25 mouse cellular contexts compared by ENCODE assay signal in the genomic region with DNA sequence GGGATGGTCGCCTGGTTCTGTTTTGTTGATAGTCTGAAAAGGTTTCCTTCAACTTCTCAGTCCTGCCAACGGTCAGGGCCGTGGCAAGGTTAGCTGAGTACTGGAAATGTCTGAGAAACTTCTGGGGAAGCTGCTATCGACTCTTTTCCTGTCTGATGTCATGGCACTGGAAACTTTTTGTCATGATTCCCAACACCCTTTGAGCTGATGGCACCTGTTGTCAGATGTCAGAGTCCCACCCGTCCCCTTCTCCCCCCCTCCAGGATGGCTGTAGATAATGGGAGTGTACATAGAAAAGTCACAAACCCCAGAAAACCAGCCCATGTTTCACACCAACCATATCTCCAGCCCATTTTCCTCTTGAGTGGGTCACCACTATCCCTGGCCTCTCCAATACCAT.
DNase-seq lines count a peak whose midpoint lies in the region; ATAC-seq lines count a peak whose summit lies in the region.
"Had no signal": no experiment of that assay in that cellular context is flagged by ENCODE, and none has a peak within 500 bp of the region (broad histone marks: within the 10 kb centered on the region; RNA-seq: fewer than 3 reads in every experiment).

No protein-coding gene starts in this region.

- no peak overlapping the region for H3K4me2 ChIP-seq in heart, embryonic 11.5 days
- no peak overlapping the region for H3K4me2 ChIP-seq in heart, embryonic 13.5 days
- H3K4me2 ChIP-seq in heart, embryonic 15.5 days: no peak overlapping the region
- H3K4me2 ChIP-seq: embryonic facial prominence, embryonic 13.5 days; embryonic facial prominence, embryonic 15.5 days; forebrain, embryonic 12.5 days had no signal

- intact Hi-C loops in heart, postnatal 36 days (cut with DNase I): no loop called here
- intact Hi-C loops in heart, postnatal 14 days (cut with DNase I): no loop called here
- intact Hi-C loops in gastrocnemius, postnatal 36 days (cut with DNase I): no loop called here

- WGBS in heart, embryonic 11.5 days (ENCODE audit: insufficient replicate concordance): 57% methylated on average over 5 of the region's 5 CpGs
- WGBS in heart, embryonic 13.5 days: 46% methylated on average over 5 of the region's 5 CpGs
- 44% methylated on average over 5 of the region's 5 CpGs for WGBS in heart, embryonic 15.5 days

- H3K27me3 ChIP-seq in heart, embryonic 11.5 days (ENCODE audit: control insufficient read depth, insufficient read depth, low read length): no peaks in the 10 kb centered on the region
- H3K27me3 ChIP-seq in heart, embryonic 13.5 days (replicated peaks): no peaks in the 10 kb centered on the region
- no peaks in the 10 kb centered on the region for H3K27me3 ChIP-seq in heart, embryonic 15.5 days
- H3K27me3 ChIP-seq: embryonic facial prominence, embryonic 13.5 days; embryonic facial prominence, embryonic 15.5 days; forebrain, embryonic 12.5 days had no signal

- no peak overlapping the region for H3K4me3 ChIP-seq in heart, embryonic 11.5 days (ENCODE audit: low read depth, low read length)
- no peak overlapping the region for H3K4me3 ChIP-seq in heart, embryonic 13.5 days
- H3K4me3 ChIP-seq in heart, embryonic 15.5 days: no peak overlapping the region
- H3K4me3 ChIP-seq: embryonic facial prominence, embryonic 13.5 days; embryonic facial prominence, embryonic 15.5 days; erythroblast, embryonic 14.5 days; forebrain, embryonic 10.5 days; forebrain, embryonic 12.5 days had no signal

- H3K9me3 ChIP-seq in heart, embryonic 11.5 days (replicated peaks; ENCODE audit: control insufficient read depth, low read length): no peaks in the 10 kb centered on the region
- no peaks in the 10 kb centered on the region for H3K9me3 ChIP-seq in heart, embryonic 13.5 days
- H3K9me3 ChIP-seq in heart, embryonic 15.5 days (replicated peaks): no peaks in the 10 kb centered on the region
- H3K9me3 ChIP-seq: embryonic facial prominence, embryonic 13.5 days; embryonic facial prominence, embryonic 15.5 days; forebrain, embryonic 10.5 days; forebrain, embryonic 12.5 days had no signal

- no peak overlapping the region for H3K9ac ChIP-seq in heart, embryonic 11.5 days (ENCODE audit: low read depth, low read length)
- no peak overlapping the region for H3K9ac ChIP-seq in heart, embryonic 13.5 days
- H3K9ac ChIP-seq in heart, embryonic 15.5 days: no peak overlapping the region
- H3K9ac ChIP-seq: embryonic facial prominence, embryonic 13.5 days; embryonic facial prominence, embryonic 15.5 days; forebrain, embryonic 12.5 days had no signal

- no peak for DNase-seq in heart, postnatal 36 days
- DNase-seq in heart, postnatal 14 days: no peak
- DNase-seq in heart, adult 9 months (ENCODE audit: low spot score in 2 of 2): no peak
- DNase-seq in gastrocnemius, postnatal 36 days: no peak
- DNase-seq: adrenal gland, adult 2 months; adrenal gland, postnatal 10 days; adrenal gland, postnatal 25 days; B cell, adult 2 months; cerebellum, adult 11 months; cerebellum, adult 18-20 months; cerebellum, adult 8-10 months; cerebellum, adult 9-11 months; cerebellum, postnatal 14 days; cerebellum, postnatal 36 days; embryo, embryonic 11 days had no signal

- no peaks in the 10 kb centered on the region for H3K4me1 ChIP-seq in heart, embryonic 11.5 days (ENCODE audit: control insufficient read depth, insufficient read depth, low read length)
- peaks cover 18% of the 10 kb centered on the region for H3K4me1 ChIP-seq in heart, embryonic 13.5 days
- H3K4me1 ChIP-seq in heart, embryonic 15.5 days (replicated peaks): peaks cover 5% of the 10 kb centered on the region
- H3K4me1 ChIP-seq: forebrain, embryonic 10.5 days; forebrain, embryonic 12.5 days had no signal

- ATAC-seq in heart, embryonic 11.5 days (replicated peaks; ENCODE audit: insufficient number of reproducible peaks, low FRiP score, low TSS enrichment): no peak; the same call in 1 of the 2 replicates
- ATAC-seq in heart, embryonic 13.5 days (ENCODE audit: extremely low read depth, insufficient number of reproducible peaks, low FRiP score, low TSS enrichment): no peak
- 0 out of 2 replicates have a peak, but pooled peaks have one; percentile 27 for ATAC-seq in heart, embryonic 15.5 days (replicated peaks; ENCODE audit: insufficient number of reproducible peaks, insufficient read depth, low FRiP score, low read depth)
- ATAC-seq: CD4-positive, CD25-positive, alpha-beta regulatory T cell, adult 4 months; forebrain, embryonic 14.5 days had no signal

- peak overlapping the region; percentile 59 for H3K27ac ChIP-seq in heart, embryonic 11.5 days (ENCODE audit: low read depth, low read length)
- H3K27ac ChIP-seq in heart, embryonic 13.5 days (replicated peaks): peak overlapping the region; percentile 28; the same call in 1 of the 2 replicates
- no peak overlapping the region for H3K27ac ChIP-seq in heart, embryonic 15.5 days
- H3K27ac ChIP-seq: embryonic facial prominence, embryonic 13.5 days; embryonic facial prominence, embryonic 15.5 days; forebrain, embryonic 10.5 days; forebrain, embryonic 12.5 days had no signal

- H3K36me3 ChIP-seq in heart, embryonic 11.5 days (ENCODE audit: control insufficient read depth, insufficient read depth, low read length): no peaks in the 10 kb centered on the region
- H3K36me3 ChIP-seq in heart, embryonic 13.5 days: no peaks in the 10 kb centered on the region
- H3K36me3 ChIP-seq in heart, embryonic 15.5 days: no peaks in the 10 kb centered on the region
- H3K36me3 ChIP-seq: embryonic facial prominence, embryonic 13.5 days; embryonic facial prominence, embryonic 15.5 days; forebrain, embryonic 10.5 days; forebrain, embryonic 12.5 days had no signal
